Mouse (Mus musculus) heart, postnatal 4 days (tissue): ENCODE results near the gene Gm20696. TPM values are rescaled to one million over a fixed set of nuclear protein-coding genes. Genes with fewer than 3 reads are reported as not detected.

ENCODE experiments used
- DNase-seq: peaks from one replicate; pipeline ENCODE4 v3.0.0; 2021
- total RNA-seq, 2 experiments: library from RNA; stranded (reverse); gene quantifications; 2 replicates each; pipeline ENCODE4 v1.2.3; 2021

Gm20696 gene
- total RNA-seq, 2 experiments from 2014 or later, result 2.5 to 3.4 TPM

GRCm38 (mm10) chr6:99665457-99666317 is 910 bp downstream of the Gm20696 start:
- DNase-seq, result no peak

GRCm38 (mm10) chr6:99663232-99663631 is 3.4 kb downstream of the Gm20696 start:
- no peak for DNase-seq

GRCm38 (mm10) chr6:99660443-99660842 is 6.2 kb downstream of the Gm20696 start:
- no peak for DNase-seq

GRCm38 (mm10) chr6:99658586-99658985 is 8.0 kb downstream of the Gm20696 start:
- no peak for DNase-seq

DNA sequence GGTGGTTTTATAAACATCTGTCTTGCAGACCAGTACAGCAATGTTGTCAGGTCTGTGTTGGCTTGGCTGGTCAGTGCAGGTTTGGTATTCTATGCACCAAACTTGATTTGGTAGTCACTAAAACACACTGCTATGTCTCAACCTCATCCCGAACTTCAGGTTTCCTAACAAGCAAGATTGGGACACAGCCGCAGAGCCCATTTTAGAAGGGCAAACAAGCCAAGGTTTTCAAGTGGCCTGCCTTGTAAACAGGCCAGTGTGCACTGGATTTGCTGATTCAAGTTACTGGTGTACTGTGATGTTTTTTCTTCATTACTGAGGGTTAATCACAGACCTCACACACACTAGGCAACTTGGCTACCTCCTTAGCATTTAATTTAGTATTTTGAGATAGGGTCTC is 10.5 kb downstream of the Gm20696 start:
- no peak for DNase-seq

GRCm38 (mm10) chr6:99655488-99655887 is 11.1 kb downstream of the Gm20696 start:
- DNase-seq, result no peak

- DNase-seq, result no peak
Observed at GRCm38 (mm10) chr6:99654343-99654742, 12.3 kb downstream of the Gm20696 start.

GRCm38 (mm10) chr6:99652341-99652740 is 14.3 kb downstream of the Gm20696 start:
- DNase-seq, result no peak

DNA sequence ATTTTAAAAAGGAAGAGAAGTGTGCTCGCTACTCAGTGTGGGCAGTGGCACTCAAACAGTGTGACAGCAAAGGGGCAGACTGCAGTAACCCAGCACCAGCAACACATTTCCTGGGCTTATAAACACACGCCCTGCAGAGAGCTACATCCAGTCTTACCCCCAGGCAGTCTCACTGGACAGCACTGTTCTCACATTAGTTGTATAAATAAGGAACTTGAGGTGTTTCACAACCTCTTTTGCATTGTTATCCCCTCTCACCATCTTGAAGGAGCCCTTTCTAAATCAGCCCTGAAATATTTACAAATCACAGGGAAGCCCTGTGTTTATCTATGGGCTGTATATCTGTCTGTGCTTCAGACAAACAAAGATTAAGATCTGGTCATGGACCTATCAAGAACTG is 17.3 kb downstream of the Gm20696 start:
- no peak for DNase-seq

- no peak for DNase-seq
Observed at GRCm38 (mm10) chr6:99646344-99646743, 20.3 kb downstream of the Gm20696 start.

DNA sequence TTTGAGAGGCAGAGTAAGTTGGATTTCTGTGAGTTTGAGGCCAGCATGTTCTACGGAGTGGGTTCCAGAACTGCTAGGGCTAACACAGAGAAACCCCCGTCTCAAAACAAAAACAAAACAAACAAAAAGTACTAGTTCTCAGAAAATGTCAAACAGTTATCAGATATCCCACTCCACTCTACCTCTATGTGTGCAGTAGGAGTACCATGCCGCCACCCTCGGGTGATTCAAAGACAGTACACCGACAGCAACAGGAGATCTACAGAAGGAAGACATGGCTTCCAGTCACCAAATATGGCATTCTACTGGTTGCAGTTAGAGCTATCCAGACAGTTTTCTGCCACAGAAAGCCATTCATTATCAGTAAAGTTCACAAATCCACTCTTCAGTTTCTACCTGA is 21.7 kb downstream of the Gm20696 start:
- no peak for DNase-seq

GRCm38 (mm10) chr6:99644386-99644785 is 22.2 kb downstream of the Gm20696 start:
- DNase-seq, result no peak

DNA sequence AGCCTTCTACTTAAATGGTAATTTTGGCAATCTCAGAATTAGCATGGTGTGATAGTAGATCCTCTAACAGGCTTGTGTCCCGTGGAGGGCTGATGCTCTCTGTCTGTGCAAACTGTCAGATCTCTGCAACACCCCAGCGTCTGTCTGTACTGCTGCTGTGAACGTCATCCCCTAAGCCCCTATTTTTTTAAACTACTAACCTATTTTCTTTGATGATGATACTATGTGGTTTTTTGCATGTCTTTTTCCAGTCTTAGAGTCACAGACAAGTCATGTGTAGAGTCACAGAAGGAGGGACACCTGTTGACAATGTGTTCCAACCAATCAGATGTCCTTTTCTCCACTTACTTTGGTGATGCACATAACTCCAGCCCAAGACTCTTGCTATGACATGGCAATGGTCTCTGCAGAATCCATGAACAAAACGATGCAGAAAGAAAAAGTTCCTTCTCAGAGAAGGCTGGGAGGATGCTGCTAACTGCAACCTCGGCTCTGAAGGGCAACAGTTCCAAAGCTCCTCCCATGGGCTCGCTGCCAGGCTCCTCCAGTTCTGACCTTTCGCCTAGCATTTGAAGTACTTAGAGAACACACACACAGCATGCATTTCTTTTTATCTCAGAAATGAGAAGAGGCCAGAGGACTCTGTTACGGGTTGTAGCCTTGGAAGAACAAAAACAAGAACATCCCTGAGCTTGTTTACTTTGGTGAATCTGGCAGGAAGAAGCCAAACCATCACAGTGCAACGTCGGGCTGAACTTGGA is 23.0 kb downstream of the Gm20696 start:
- DNase-seq, result peak; percentile 76

DNA sequence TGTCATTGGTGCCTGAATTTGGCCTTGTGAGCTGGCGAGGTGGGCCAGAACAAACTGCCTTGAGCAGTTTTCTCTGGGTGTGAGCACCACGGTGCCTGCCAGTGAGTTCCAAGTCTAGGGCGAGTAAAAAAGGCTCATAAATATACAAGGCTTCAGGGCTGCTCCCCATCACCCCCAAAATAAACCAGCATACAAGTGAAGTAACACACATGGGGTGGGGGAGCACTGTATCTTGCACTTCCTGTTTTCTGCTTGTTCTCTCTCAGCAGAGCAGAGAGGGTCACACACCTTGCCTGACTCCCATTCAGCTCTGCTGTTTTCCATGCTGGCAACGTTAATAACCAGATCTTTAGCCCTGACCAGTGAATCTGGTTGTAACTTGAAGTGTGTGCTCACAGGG is 29.1 kb downstream of the Gm20696 start:
- DNase-seq, result no peak

- DNase-seq, result no peak
Observed at GRCm38 (mm10) chr6:99636801-99637200, 29.8 kb downstream of the Gm20696 start.

DNA sequence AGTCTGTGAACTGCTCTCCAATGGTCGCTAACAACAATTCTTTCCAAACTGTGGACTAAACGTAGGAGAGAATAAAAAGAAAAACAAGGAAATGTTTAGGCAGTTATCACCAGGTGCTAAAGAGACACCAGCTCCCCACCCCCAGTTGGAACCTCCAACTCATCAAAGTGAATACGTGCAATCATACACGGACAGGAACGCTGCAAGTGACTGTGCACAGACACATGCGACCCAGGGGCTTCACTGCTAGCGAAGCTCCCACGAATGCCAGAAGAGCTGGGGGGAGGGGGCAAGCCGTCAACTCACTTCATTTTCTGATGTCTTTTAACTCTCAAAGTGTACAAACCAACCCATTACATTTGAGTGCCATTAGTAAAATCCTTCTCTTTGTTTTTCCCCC is 30.5 kb downstream of the Gm20696 start:
- DNase-seq, result no peak

GRCm38 (mm10) chr6:99632121-99632980 is 34.2 kb downstream of the Gm20696 start:
- peak; percentile 11 for DNase-seq

GRCm38 (mm10) chr6:99631637-99632036 is 35.0 kb downstream of the Gm20696 start:
- no peak for DNase-seq

DNA sequence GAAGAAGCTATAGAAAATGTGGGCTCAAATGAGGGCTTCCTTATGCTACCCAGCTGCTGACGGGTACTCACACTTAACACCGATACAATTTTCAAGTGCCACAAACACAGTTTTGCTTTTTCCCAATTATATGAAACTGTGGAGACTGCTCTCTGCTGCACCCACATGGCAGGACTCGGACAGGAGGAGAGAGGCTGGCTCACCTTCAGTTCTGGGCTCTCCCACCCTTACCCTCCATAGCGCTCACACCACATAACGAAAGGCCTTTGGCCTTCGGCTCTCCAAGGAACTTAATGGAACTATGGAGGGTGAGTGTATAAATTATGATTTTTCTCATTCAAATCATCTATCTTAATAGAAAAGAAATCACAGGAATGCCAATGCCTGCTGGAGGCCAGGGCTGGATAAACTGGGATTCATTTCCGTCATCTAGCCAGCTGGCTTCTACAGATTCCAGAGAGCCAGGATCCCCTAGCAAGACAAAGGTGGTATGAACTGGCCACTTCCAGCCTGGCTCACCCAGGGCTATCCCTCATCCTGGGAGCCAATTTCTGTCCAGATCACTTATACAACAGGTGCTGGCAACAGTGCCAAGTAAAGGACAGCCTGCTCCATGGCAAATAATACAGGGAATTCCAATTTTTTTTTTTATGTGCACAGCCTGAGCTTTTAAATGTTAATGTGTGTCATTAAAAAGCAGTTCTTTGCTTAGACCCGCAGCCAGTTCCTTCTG is 36.7 kb downstream of the Gm20696 start:
- no peak for DNase-seq

GRCm38 (mm10) chr6:99626347-99626746 is 40.2 kb downstream of the Gm20696 start:
- no peak for DNase-seq

GRCm38 (mm10) chr6:99625803-99626202 is 40.8 kb downstream of the Gm20696 start:
- DNase-seq, result no peak

- no peak for DNase-seq
Observed at GRCm38 (mm10) chr6:99625306-99625705, 41.3 kb downstream of the Gm20696 start.
